ENCODE assay signal across 19 mouse cellular contexts in genomic region chr6:118595681-118596055, GRCm38 (mm10). TPM values are rescaled to one million over a fixed set of nuclear protein-coding genes. Genes with fewer than 3 reads are reported as not detected.
A peak's percentile ranks its signal among the peaks of the same experiment; 100 is the strongest.
DNase-seq lines count a peak whose midpoint lies in the region; ATAC-seq and TF ChIP-seq lines count a peak whose summit lies in the region.
"Had no signal": no experiment of that assay in that cellular context is flagged by ENCODE, and none has a peak within 500 bp of the region (broad histone marks: within the 10 kb centered on the region; RNA-seq: fewer than 3 reads in every experiment).

No protein-coding gene starts in this region.

- no peak for TF ChIP-seq POLR2A in cortical plate, adult 2 months (IDR thresholded peaks at IDR 0.05; ENCODE audit: extremely low read depth, insufficient read depth, low read length)

- peak; percentile 25; the same call in 1 of the 2 replicates for ATAC-seq in frontal cortex, adult (ENCODE audit: low TSS enrichment)
- ATAC-seq: intestine, embryonic 15.5 days; Patski had no signal

- peak overlapping the region; percentile 82 for H3K27ac ChIP-seq in left cerebral cortex, adult 2 months
- H3K27ac ChIP-seq in cortical plate, adult 2 months (ENCODE audit: insufficient read depth, low read length): 0 out of 2 replicates have a peak overlapping the region, but pooled peaks have one; percentile 22
- H3K27ac ChIP-seq: embryonic facial prominence, embryonic 12.5 days; heart, embryonic 10.5 days; intestine, embryonic 15.5 days; liver, embryonic 14.5 days; midbrain, embryonic 12.5 days; neural tube, embryonic 12.5 days had no signal

- TF ChIP-seq CTCF in left cerebral cortex, adult 2 months (IDR thresholded peaks at IDR 0.05): no peak
- no peak for TF ChIP-seq CTCF in cortical plate, adult 2 months (IDR thresholded peaks at IDR 0.05; ENCODE audit: extremely low read depth, insufficient read depth, low read length)

- DNase-seq in frontal cortex, postnatal 14 days (ENCODE audit: low spot score in 2 of 2): no peak
- DNase-seq in left cerebral cortex, adult 2 months (ENCODE audit: extremely low spot score in 1 of 2, low spot score in 2 of 2): no peak
- DNase-seq in left cerebral cortex, postnatal 25 days (ENCODE audit: low spot score in 2 of 2): no peak
- DNase-seq in cerebellum, adult 11-12 months: peak; percentile 41
- DNase-seq in kidney, adult 11 months: no peak
- no peak for DNase-seq in layer of hippocampus, postnatal 10 days (ENCODE audit: low spot score in 2 of 2)
- DNase-seq: kidney, postnatal 10 days; lung, postnatal 36 days; spleen, adult 18-20 months; thymus, postnatal 25 days had no signal

- intact Hi-C loops in left cerebral cortex, adult 2 months (cut with DNase I): no loop called here
- intact Hi-C loops in left cerebral cortex, postnatal 25 days (cut with DNase I): no loop called here

- peaks cover 2% of the 10 kb centered on the region; the same call in 1 of the 2 replicates for H3K4me1 ChIP-seq in cortical plate, adult 2 months (ENCODE audit: control insufficient read depth, insufficient read depth, low read length)

- H3K4me3 ChIP-seq in left cerebral cortex, adult 2 months: no peak overlapping the region
- no peak overlapping the region for H3K4me3 ChIP-seq in cortical plate, adult 2 months (ENCODE audit: insufficient read depth, low read length)
- H3K4me3 ChIP-seq: embryonic facial prominence, embryonic 12.5 days; heart, embryonic 10.5 days; intestine, embryonic 15.5 days; midbrain, embryonic 12.5 days; neural tube, embryonic 12.5 days had no signal

RNA-seq across cellular contexts. Expression of gene Ankrd26, which starts 33.6 kb away (rescaled TPM):
- 10 to 100 TPM; 11.8 to 12.8 TPM for total RNA-seq in left cerebral cortex, adult 2 months (2021)
- total RNA-seq in left cerebral cortex, postnatal 25 days (2021): 10 to 100 TPM; 11.1 to 12.5 TPM
- polyA plus RNA-seq in cortical plate, adult 2 months (2012; rRNA removed): 7.0 and 7.1 TPM in 2 replicates
- 1 to 10 TPM; 6.6 to 8.8 TPM for total RNA-seq in layer of hippocampus, postnatal 10 days (2021)
